Mouse (Mus musculus) splenic B cell, adult 2 months (primary cell): ENCODE measurements around the gene Olfr1291-ps1.

Experiments used
- DNase-seq: peaks from one replicate; pipeline ENCODE4 v3.0.0-alpha.2; 2011; ENCODE audit warnings: low read depth, low spot score
- H3K27me3 ChIP-seq: 2 replicates; pipeline ENCODE4 v1.6.1; 2012; ENCODE audit warnings: mild to moderate bottlenecking, low read length, moderate library complexity, mixed read lengths; ENCODE audit not compliant: control insufficient read depth, poor library complexity, insufficient read depth, severe bottlenecking
- H3K36me3 ChIP-seq: 2 replicates; pipeline ENCODE4 v1.6.1; 2012; ENCODE audit warnings: mild to moderate bottlenecking, low read length, moderate library complexity, mixed read lengths; ENCODE audit not compliant: control insufficient read depth, poor library complexity, insufficient read depth, severe bottlenecking

Gene Olfr1291-ps1

DNA sequence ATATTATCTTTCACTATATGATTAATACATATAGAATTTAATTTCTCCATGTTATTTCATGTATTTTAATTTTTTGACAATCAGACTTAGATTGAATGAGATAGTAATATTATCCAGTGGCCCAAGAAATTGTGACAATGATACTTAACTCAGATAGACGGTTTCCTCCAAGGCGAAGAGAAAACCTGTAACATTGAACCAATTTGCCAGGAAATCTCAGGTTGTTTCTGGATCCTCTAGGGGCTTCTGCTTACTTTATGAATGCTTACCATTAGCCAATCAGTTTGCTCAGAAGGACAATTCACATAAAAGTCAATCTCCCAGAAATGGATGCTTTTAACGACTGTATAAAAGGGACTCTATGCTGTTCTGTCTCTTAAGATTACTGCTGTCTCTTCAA is at the start of gene Olfr1291-ps1:
Gene Olfr1291-ps1 (plus strand): TSS at position 301 of the 400 bp plus-strand sequence.
- no peaks in the 10 kb centered on the region for H3K27me3 ChIP-seq
- no peak for DNase-seq
- no peaks in the 10 kb centered on the region for H3K36me3 ChIP-seq

DNA sequence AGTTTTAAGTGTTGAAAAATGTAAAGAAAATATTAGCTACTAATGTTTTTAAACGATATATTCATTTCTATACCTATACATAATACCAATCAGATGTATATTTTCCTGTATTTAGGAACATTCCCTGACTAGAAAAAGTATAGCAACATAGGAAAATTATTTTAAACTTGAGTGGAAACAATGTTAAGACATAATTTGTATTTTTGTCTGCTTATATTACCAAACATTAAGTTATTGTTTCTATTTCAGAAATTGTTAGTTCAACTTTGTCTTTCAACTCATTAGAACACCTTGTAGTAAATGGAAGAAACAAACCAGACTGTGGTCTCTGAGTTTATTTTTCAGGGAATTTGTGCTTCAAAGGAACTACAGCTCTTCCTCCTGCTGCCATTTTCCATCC is 48.1 kb upstream of the Olfr1291-ps1 start, which contains the start of gene Olfr1287:
Gene Olfr1287 (plus strand): TSS at position 301 of the 400 bp plus-strand sequence.
- no peaks in the 10 kb centered on the region for H3K27me3 ChIP-seq
- no peaks in the 10 kb centered on the region for H3K36me3 ChIP-seq
- no peak for DNase-seq

DNA sequence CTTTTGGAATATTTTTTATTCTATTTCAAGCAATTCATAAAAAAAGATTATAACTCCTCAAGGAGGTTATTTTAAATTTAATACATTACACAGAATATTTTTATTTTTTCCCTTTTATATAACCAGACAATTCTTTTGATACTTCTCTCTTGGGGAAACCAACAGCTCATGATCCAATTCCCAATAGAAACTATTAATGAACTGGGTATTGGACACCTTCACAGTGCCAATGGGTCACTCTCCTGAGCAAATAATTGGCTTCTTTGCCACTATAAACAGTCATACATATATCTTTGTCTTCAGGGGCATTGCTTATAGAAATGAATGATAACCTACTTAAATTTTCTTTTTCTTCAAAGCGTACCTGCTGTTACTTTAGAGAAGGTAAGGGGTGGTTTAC is 23.2 kb upstream of the Olfr1291-ps1 start, which contains the start of gene Olfr1288:
Gene Olfr1288 (plus strand): TSS at position 301 of the 400 bp plus-strand sequence.
- no peak for DNase-seq
- Histone ChIP-seq H3K27me3 (no peaks in the 10 kb centered on the region), H3K36me3 (no peaks in the 10 kb centered on the region)

DNA sequence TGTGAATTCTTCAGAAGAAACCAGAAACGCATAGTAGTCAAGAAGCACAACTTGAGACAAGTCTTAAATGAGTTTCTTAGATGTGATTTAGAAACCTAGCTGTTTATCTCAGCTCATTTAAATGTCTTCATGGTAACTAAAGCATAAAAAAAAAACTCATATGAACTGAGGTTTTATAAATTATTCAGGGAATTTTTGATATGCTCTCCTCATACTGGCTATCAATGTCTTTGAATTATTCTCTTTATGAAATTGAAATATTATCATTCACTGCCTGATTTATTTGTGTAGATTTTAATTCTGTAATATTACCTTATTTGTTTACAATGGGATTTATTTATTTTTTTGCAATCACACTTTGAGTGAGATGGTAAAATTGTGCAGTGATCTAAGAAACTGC is 16.5 kb upstream of the Olfr1291-ps1 start, which contains the start of gene Olfr1289:
Gene Olfr1289 (plus strand): TSS at position 301 of the 400 bp plus-strand sequence.
- no peak for DNase-seq
- Histone ChIP-seq H3K36me3 (no peaks in the 10 kb centered on the region), H3K27me3 (no peaks in the 10 kb centered on the region)

DNA sequence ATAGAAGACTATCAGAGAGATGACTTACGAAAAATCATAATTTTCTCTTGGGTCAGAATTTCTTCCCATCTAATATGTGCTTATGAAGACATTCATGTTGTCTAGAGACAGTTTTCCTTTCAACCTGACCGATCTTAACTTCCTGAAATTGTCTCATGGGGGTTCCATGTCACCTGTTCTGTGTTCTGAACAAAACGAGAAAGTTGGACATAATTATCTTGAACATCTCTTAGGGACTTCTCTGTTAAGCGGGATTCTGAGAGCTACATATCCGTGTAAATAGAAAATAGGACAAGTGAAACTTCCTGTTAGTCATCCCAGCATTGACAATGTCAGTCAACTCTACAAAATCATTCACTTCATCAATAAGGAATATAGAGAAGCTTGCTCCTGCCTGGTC is 3.3 kb upstream of the Olfr1291-ps1 start, which contains the start of gene Olfr1290:
Gene Olfr1290 (minus strand): TSS at position 101 of the 400 bp plus-strand sequence.
- Histone ChIP-seq H3K36me3 (no peaks in the 10 kb centered on the region), H3K27me3 (no peaks in the 10 kb centered on the region)
- DNase-seq: no peak

DNA sequence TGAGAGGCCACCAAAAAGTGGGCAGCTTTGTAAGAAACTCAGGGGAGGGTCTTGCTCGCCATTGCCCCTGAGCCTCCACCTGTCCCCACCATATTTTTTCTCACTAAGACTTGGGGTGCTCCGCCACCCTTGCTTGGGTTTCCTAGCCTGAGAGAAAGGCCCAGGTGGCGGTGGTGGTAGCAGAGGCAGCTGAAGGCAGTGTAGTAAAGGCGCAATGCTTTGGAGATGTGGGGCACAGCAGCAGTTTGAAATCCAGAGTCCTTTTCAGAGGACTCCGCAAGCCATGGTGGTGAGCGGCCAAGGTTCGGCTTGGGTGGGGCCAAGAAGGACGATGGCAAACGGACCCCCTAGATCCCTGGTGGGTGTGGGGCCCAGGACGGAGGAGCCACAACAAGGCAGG is 20.5 kb downstream of the Olfr1291-ps1 start:
- Histone ChIP-seq H3K36me3 (no peaks in the 10 kb centered on the region), H3K27me3 (no peaks in the 10 kb centered on the region)
- DNase-seq: no peak

DNA sequence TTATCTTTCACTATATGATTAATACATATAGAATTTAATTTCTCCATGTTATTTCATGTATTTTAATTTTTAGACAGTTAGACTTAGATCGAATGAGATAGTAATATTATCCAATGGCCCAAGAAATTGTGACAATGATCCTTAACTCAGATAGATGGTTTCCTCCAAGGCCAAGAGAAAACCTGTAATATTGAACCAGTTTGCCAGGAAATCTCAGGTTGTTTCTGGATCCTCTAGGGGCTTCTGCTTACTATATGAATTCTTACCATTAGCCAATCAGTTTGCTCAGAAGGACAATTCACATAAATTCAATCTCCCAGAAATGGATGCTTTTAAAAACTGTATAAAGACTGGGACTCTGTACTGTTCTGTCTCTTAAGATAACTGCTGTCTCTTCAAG is 27.9 kb downstream of the Olfr1291-ps1 start, which contains the start of gene Olfr1293-ps:
Gene Olfr1293-ps (plus strand): TSS at position 301 of the 400 bp plus-strand sequence.
- no peak for DNase-seq
- H3K27me3 ChIP-seq: no peaks in the 10 kb centered on the region

DNA sequence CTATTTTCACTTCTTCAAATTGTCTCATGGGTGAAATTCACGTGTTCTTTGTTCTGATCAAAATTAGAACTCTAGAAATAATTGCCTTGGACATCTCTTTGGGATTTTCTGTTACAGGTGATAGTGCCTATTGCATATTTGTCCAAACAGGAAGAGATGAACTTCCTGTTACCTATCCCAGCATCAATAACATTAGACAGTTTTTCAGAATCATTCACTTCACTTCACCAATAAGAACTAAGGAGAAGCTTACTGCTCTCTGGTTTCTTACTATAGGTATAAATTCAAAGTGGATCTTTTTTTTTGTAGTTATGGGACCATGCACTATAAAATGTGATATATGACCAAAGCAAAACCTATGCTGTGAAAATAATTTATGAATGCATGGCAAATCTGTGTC is 43.2 kb downstream of the Olfr1291-ps1 start, which contains the start of gene Olfr1294:
Gene Olfr1294 (minus strand): TSS at position 101 of the 400 bp plus-strand sequence.
- Histone ChIP-seq H3K27me3 (no peaks in the 10 kb centered on the region), H3K36me3 (no peaks in the 10 kb centered on the region)
- no peak for DNase-seq

More for the DNA sequence above, 27.9 kb downstream of the Olfr1291-ps1 start, which contains the start of gene Olfr1293-ps:
- H3K36me3 ChIP-seq: no peaks in the 10 kb centered on the region
